Mouse (Mus musculus): ENCODE data around the gene Cacna1a. TPM values are rescaled to one million over a fixed set of nuclear protein-coding genes. Genes with fewer than 3 reads are reported as not detected.

Gene Cacna1a
- polyA plus RNA-seq, 1 experiment from 2014 or later: 6.4 TPM

GRCm38 (mm10) chr8:84416915-84417314, 28.7 kb downstream of the Cacna1a start:
- WGBS: 83% methylated on average over 6 of the region's 6 CpGs
- Histone ChIP-seq H3K4me3 (no peak overlapping the region), H3K36me3 (no peaks in the 10 kb centered on the region), H3K27me3 (ENCODE audit: low read depth, poor library complexity, severe bottlenecking) (peaks cover 72% of the 10 kb centered on the region), H3K4me1 (peaks cover 22% of the 10 kb centered on the region), H3K27ac (no peak overlapping the region), H3K9me3 (replicated peaks) (no peaks in the 10 kb centered on the region)
- no peak for DNase-seq (ENCODE audit: low spot score)

GRCm38 (mm10) chr8:84417840-84418239, 29.6 kb downstream of the Cacna1a start:
- WGBS: 49% methylated on average over 5 of the region's 5 CpGs
- Histone ChIP-seq H3K27me3 (ENCODE audit: low read depth, poor library complexity, severe bottlenecking) (peaks cover 62% of the 10 kb centered on the region), H3K4me3 (no peak overlapping the region), H3K4me1 (peaks cover 22% of the 10 kb centered on the region), H3K9me3 (replicated peaks) (no peaks in the 10 kb centered on the region), H3K36me3 (no peaks in the 10 kb centered on the region), H3K27ac (no peak overlapping the region)
- DNase-seq (ENCODE audit: low spot score): no peak

DNA sequence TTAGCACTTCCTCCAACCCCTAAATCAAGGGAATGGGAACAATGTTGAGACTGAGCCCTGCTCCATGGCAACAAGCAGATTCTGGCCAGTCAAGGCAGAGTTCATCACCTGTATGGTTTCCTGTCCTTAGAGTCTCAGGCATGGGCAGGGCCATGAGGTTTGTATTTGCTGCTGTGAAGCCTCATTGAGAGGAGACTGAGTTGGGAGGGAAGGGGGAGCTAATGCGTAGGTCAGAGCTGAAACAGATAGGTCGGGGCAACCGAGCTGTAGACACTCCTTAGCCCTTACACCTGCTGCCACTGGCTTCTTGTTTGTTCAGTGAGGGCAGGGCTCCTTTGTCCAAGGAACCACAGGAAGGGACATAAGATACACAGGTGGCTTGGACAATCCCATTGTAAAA, 36.2 kb downstream of the Cacna1a start:
- Histone ChIP-seq H3K4me3 (no peak overlapping the region), H3K4me1 (peaks cover 5% of the 10 kb centered on the region; the same call in 1 of the 2 replicates), H3K27me3 (ENCODE audit: low read depth, poor library complexity, severe bottlenecking) (no peaks in the 10 kb centered on the region), H3K9me3 (replicated peaks) (no peaks in the 10 kb centered on the region), H3K36me3 (no peaks in the 10 kb centered on the region), H3K27ac (no peak overlapping the region)
- no peak for DNase-seq (ENCODE audit: low spot score)
- 79% methylated on average over 3 of the region's 3 CpGs for WGBS

- Histone ChIP-seq H3K4me1 (peaks cover 5% of the 10 kb centered on the region; the same call in 1 of the 2 replicates), H3K4me3 (no peak overlapping the region), H3K27ac (no peak overlapping the region), H3K36me3 (no peaks in the 10 kb centered on the region), H3K27me3 (ENCODE audit: low read depth, poor library complexity, severe bottlenecking) (no peaks in the 10 kb centered on the region), H3K9me3 (replicated peaks) (no peaks in the 10 kb centered on the region)
- no peak for DNase-seq (ENCODE audit: low spot score)
- 93% methylated on average over 7 of the region's 7 CpGs for WGBS
These were observed 37.8 kb downstream of the Cacna1a start for GRCm38 (mm10) chr8:84426087-84426486.

DNA sequence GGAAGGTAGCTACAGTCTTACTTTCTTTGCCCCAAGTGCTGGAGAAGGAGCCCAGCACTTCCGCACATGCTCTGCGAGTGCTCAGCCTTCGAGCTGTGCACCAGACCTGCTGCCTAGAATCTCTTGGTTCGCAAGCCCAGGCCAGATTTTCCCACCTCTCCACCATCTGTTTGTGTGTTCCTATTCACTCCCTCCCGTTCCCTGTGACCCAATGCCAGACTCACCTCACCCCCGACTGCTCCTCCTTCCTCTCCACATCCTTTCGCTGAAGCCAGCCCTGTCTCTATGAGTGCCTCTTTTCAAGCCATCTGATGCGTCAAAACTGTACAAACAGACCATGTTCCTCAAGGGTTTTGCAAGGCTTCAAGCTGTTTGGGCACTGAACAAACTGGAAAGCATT, 38.3 kb downstream of the Cacna1a start:
- Histone ChIP-seq H3K27me3 (ENCODE audit: low read depth, poor library complexity, severe bottlenecking) (no peaks in the 10 kb centered on the region), H3K4me3 (no peak overlapping the region), H3K9me3 (replicated peaks) (no peaks in the 10 kb centered on the region), H3K27ac (no peak overlapping the region), H3K36me3 (no peaks in the 10 kb centered on the region), H3K4me1 (peaks cover 5% of the 10 kb centered on the region; the same call in 1 of the 2 replicates)
- no peak for DNase-seq (ENCODE audit: low spot score)
- 88% methylated on average over 8 of the region's 8 CpGs for WGBS

DNA sequence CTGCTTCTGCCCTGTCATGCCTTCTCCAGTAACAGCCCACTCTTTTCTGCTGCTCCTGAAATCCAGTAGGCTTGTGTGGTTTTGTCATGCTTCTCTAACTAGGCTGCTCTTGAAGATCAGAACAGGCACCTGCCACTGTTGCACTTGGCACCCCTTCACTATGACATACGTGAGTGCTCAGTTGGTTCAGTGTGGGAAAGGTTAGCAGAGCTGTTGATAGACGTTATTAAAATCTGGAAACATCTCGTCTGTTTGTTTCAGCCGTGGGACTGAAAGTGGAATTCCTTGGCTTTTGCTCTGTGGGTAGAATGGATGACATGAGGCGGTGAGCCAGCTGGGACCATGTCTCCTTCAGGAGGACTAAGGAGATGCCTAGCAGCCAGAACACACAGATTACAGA, 39.8 kb downstream of the Cacna1a start:
- H3K27ac ChIP-seq: no peak overlapping the region
- no peak overlapping the region for H3K4me3 ChIP-seq
- 91% methylated on average over 5 of the region's 5 CpGs for WGBS
- H3K27me3 ChIP-seq (ENCODE audit: low read depth, poor library complexity, severe bottlenecking): no peaks in the 10 kb centered on the region
- H3K4me1 ChIP-seq: peaks cover 5% of the 10 kb centered on the region; the same call in 1 of the 2 replicates
- DNase-seq (ENCODE audit: low spot score): no peak
- no peaks in the 10 kb centered on the region for H3K9me3 ChIP-seq (replicated peaks)
- H3K36me3 ChIP-seq: no peaks in the 10 kb centered on the region

- Histone ChIP-seq H3K4me3 (no peak overlapping the region), H3K27ac (no peak overlapping the region), H3K27me3 (ENCODE audit: low read depth, poor library complexity, severe bottlenecking) (no peaks in the 10 kb centered on the region), H3K9me3 (replicated peaks) (no peaks in the 10 kb centered on the region), H3K4me1 (peaks cover 5% of the 10 kb centered on the region; the same call in 1 of the 2 replicates), H3K36me3 (no peaks in the 10 kb centered on the region)
- 51% methylated on average over 4 of the region's 4 CpGs for WGBS
- DNase-seq (ENCODE audit: low spot score): no peak
These were observed 40.8 kb downstream of the Cacna1a start for GRCm38 (mm10) chr8:84429014-84429413.

DNA sequence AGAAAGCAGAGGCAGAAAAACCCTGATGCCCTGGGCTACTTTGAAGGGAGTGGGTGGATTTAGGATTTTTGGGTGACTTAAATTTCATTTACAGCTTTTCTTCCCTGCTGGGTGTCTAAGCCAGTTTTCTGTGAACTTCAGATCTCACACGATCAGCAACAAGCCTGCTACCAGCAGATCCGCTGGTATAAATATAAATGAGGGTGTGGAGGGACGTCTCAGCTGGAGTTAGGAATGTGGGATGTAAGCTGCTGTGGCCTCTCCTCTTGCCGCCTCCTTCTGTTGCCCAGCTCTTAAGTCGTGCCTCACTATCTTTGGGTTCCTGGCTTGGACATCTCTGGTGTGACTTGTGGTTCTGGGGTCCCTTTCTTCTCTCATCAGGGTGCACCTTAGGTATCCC, 41.3 kb downstream of the Cacna1a start:
- 34% methylated on average over 5 of the region's 5 CpGs for WGBS
- Histone ChIP-seq H3K27ac (no peak overlapping the region), H3K36me3 (no peaks in the 10 kb centered on the region)

DNA sequence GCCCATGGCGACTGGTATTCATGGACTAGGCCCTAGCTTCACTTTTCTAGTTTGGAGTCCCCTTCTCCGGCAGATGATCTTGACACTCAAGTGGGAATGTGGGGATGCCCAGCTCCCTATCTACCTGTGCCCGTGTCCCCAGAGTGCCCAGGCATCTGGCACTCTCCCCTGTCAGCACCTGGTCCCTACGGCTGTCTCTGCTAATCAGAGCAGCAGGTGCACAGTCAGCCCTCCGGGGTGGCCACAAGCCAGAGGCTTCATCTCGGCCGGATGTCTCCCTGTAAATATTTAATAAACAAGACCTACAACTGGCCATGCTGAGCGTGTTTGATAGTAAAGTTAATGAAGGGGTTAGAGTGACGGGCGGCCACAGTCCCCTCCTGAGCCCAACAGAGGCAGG, 47.1 kb downstream of the Cacna1a start:
- Histone ChIP-seq H3K27me3 (ENCODE audit: low read depth, poor library complexity, severe bottlenecking) (no peaks in the 10 kb centered on the region), H3K27ac (no peak overlapping the region), H3K9me3 (replicated peaks) (no peaks in the 10 kb centered on the region), H3K4me3 (no peak overlapping the region), H3K4me1 (no peaks in the 10 kb centered on the region), H3K36me3 (no peaks in the 10 kb centered on the region)
- DNase-seq (ENCODE audit: low spot score): no peak
- WGBS: 89% methylated on average over 10 of the region's 10 CpGs

More for the DNA sequence above, 41.3 kb downstream of the Cacna1a start:
- DNase-seq (ENCODE audit: low spot score): no peak
- Histone ChIP-seq H3K9me3 (replicated peaks) (no peaks in the 10 kb centered on the region), H3K4me1 (peaks cover 5% of the 10 kb centered on the region; the same call in 1 of the 2 replicates), H3K27me3 (ENCODE audit: low read depth, poor library complexity, severe bottlenecking) (no peaks in the 10 kb centered on the region), H3K4me3 (no peak overlapping the region)

DNA sequence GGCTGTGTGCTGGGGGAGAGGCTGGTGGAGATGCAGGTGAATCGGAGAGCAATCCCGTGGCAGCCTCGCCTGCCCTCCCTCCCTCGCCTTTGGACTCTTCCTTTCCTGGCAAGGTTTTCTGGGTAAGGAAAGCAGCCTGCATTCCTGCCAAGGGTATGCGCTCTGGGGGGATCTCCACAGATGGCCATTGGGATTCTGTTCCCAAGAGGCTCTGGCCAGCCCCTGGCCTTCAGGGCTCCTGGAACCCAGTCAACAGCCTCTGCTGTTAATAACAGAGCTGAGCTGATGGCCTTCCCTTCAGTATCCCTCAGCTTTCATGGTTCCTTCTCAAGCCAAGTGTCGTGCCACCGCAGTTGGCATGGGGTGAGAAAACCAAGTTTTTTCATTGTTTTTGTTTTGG, 51.6 kb downstream of the Cacna1a start:
- 95% methylated on average over 7 of the region's 7 CpGs for WGBS
- no peaks in the 10 kb centered on the region for H3K36me3 ChIP-seq
- no peak overlapping the region for H3K27ac ChIP-seq
- no peaks in the 10 kb centered on the region for H3K27me3 ChIP-seq (ENCODE audit: low read depth, poor library complexity, severe bottlenecking)
- H3K9me3 ChIP-seq (replicated peaks): no peaks in the 10 kb centered on the region
- H3K4me3 ChIP-seq: no peak overlapping the region
- DNase-seq (ENCODE audit: low spot score): no peak
- no peaks in the 10 kb centered on the region for H3K4me1 ChIP-seq

DNA sequence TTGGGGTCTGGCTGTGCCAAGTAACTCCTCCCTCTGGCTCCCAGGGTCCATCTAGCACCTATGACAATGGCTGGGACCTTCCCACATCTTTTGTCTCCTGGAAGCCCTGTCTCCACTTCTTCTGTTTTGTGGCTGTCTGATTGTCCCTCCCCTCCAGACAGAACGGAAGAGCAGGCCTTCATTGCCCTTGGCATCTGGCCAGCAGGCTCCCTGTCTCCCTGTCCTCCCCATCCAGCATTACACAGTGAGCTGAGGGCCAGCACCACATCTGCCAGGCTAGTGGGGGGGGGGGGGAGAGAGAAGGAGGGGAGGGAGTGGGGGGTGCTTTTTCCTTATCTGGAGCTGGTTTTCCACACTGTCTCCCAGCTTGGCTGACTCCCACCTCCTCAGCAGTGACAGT, 53.8 kb downstream of the Cacna1a start:
- 13% methylated on average over 1 of the region's 1 CpGs for WGBS
- H3K27ac ChIP-seq: no peak overlapping the region
- no peak for DNase-seq (ENCODE audit: low spot score)

GRCm38 (mm10) chr8:84446571-84446991, 58.3 kb downstream of the Cacna1a start:
- Histone ChIP-seq H3K36me3 (no peaks in the 10 kb centered on the region), H3K4me3 (no peak overlapping the region), H3K27ac (no peak overlapping the region), H3K27me3 (ENCODE audit: low read depth, poor library complexity, severe bottlenecking) (no peaks in the 10 kb centered on the region), H3K9me3 (replicated peaks) (no peaks in the 10 kb centered on the region), H3K4me1 (no peaks in the 10 kb centered on the region)
- DNase-seq (ENCODE audit: low spot score): no peak
- 85% methylated on average over 9 of the region's 9 CpGs for WGBS

More for the DNA sequence above, 53.8 kb downstream of the Cacna1a start:
- Histone ChIP-seq H3K36me3 (no peaks in the 10 kb centered on the region), H3K9me3 (replicated peaks) (no peaks in the 10 kb centered on the region), H3K4me1 (no peaks in the 10 kb centered on the region), H3K27me3 (ENCODE audit: low read depth, poor library complexity, severe bottlenecking) (no peaks in the 10 kb centered on the region), H3K4me3 (no peak overlapping the region)

DNA sequence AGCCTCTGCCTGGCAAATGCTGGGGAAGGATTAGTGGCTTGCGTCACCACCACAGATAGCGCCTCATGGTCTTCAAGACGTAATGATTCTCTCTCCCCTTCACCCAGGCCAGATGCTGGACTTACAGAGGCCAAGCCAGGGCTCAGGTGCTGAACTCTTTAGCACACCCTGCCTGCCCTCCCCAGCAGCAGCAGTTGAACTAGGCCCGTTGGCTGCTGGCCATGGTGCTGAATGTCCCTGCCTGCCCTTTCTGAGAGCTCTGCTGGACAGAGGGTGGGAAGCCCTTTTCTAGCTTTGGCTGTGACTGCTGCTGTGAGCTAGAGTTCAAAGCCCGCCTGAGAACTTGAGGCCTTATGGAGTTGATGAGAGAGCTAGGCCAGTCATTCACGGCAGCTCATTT, 66.3 kb downstream of the Cacna1a start:
- no peaks in the 10 kb centered on the region for H3K9me3 ChIP-seq (replicated peaks)
- H3K36me3 ChIP-seq: no peaks in the 10 kb centered on the region
- no peaks in the 10 kb centered on the region for H3K27me3 ChIP-seq (ENCODE audit: low read depth, poor library complexity, severe bottlenecking)
- WGBS: 25% methylated on average over 6 of the region's 6 CpGs
- H3K27ac ChIP-seq: no peak overlapping the region
- H3K4me3 ChIP-seq: no peak overlapping the region
- H3K4me1 ChIP-seq: no peaks in the 10 kb centered on the region
- DNase-seq (ENCODE audit: low spot score): peak; percentile 92

DNA sequence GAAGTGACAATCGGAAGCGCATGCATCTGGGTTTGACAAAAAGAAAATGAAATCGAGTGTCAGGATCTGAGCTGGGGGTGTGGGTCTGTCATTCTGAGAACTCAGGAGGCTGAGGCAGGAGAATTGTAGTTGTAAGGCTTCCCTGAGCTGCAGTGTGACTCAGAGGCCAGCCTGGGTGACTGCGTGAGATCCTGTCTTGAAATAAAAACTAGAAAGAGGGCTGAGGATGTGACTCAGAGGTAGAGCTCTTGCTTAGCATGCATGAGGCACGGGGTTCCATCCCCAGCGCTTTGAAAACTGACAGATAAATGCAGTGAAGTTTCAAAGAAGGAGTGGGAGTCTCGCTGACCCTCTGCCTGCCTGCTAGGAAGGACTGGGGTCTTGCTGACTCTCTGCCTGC, 70.6 kb downstream of the Cacna1a start:
- Histone ChIP-seq H3K4me1 (no peaks in the 10 kb centered on the region), H3K27me3 (ENCODE audit: low read depth, poor library complexity, severe bottlenecking) (no peaks in the 10 kb centered on the region), H3K27ac (no peak overlapping the region), H3K4me3 (no peak overlapping the region), H3K9me3 (replicated peaks) (0 out of 2 replicates have a peak, but pooled peaks cover 2% of the 10 kb centered on the region), H3K36me3 (no peaks in the 10 kb centered on the region)
- 69% methylated on average over 7 of the region's 7 CpGs for WGBS
- DNase-seq (ENCODE audit: low spot score): no peak
